Mouse (Mus musculus) hindbrain, postnatal 0 days (tissue): ENCODE measurements around the gene 4930535I16Rik. TPM values are rescaled to one million over a fixed set of nuclear protein-coding genes. Genes with fewer than 3 reads are reported as not detected.

Source experiments
- ATAC-seq: fragments of 200-750 bp; cut with Nextera tagmentation; 2 replicates; pipeline ENCODE4 v1.8.0; 2017; ENCODE audit warnings: mild to moderate bottlenecking, moderate TSS enrichment, moderate library complexity
- DNase-seq: peaks from one replicate; pipeline ENCODE4 v3.0.0-alpha.2; 2015; ENCODE audit warnings: low spot score
- H3K27ac ChIP-seq: fragments of 300-500 bp; sonication (generic); 2 replicates; pipeline ENCODE4 v1.5.1; 2014; ENCODE audit warnings: mild to moderate bottlenecking
- H3K27me3 ChIP-seq: fragments of 300-500 bp; sonication (generic); 2 replicates; pipeline ENCODE4 v1.6.1; 2014; ENCODE audit warnings: low read length, mixed read lengths; ENCODE audit not compliant: insufficient read depth
- H3K36me3 ChIP-seq: fragments of 300-500 bp; sonication (generic); 2 replicates; pipeline ENCODE4 v1.6.1; 2014; ENCODE audit warnings: low read length, mixed read lengths; ENCODE audit not compliant: insufficient read depth
- H3K4me1 ChIP-seq: fragments of 300-500 bp; sonication (generic); 2 replicates; pipeline ENCODE4 v1.6.1; 2014; ENCODE audit warnings: antibody characterized with exemption, low read length, mixed read lengths; ENCODE audit not compliant: insufficient read depth
- H3K4me2 ChIP-seq: fragments of 300-500 bp; sonication (generic); 2 replicates; pipeline ENCODE4 v1.6.1; 2014; ENCODE audit warnings: low read depth, mild to moderate bottlenecking, low read length, moderate library complexity, mixed read lengths
- H3K4me3 ChIP-seq: fragments of 300-500 bp; sonication (generic); 2 replicates; pipeline ENCODE4 v1.5.1; 2014; ENCODE audit warnings: low read length
- H3K9ac ChIP-seq: fragments of 300-500 bp; sonication (generic); replicated peaks from 2 replicates; pipeline ENCODE4 v1.6.1; 2014; ENCODE audit warnings: mild to moderate bottlenecking, low read length, moderate library complexity, mixed read lengths
- H3K9me3 ChIP-seq: fragments of 300-500 bp; sonication (generic); 2 replicates; pipeline ENCODE4 v1.6.1; 2016; ENCODE audit warnings: low read length, mixed read lengths
- CTCF ChIP-seq: IDR thresholded peaks from 2 replicates; pipeline ENCODE4 v1.5.1; 2016; ENCODE audit warnings: antibody characterized with exemption, control low read depth, low read depth
- WGBS: fragments of 180-500 bp; shearing (Covaris S2); extraction: QIAGEN DNeasy Blood & Tissue Kit; methylation state at CpG from one replicate; pipeline ENCODE4 v1.1.7; 2014; 5-methylcytosine and 5-hydroxymethylcytosine counted together
- polyA plus RNA-seq: library from polyadenylated mRNA; unstranded; fragments of >200 nt; fragmentation: Nextera tagmentation; extraction: Ambion mirVana; gene quantifications from 2 replicates; pipeline ENCODE4 v1.2.1, GENCODE M21; 2015
- total RNA-seq: library from RNA; depleted of rRNA; stranded (reverse); fragments of >200 nt; gene quantifications from 2 replicates; pipeline ENCODE4 v1.2.3, GENCODE M21; 2014

The 4930535I16Rik gene
- total and polyA plus RNA-seq, 2 experiments from 2014 or later: not detected

GRCm38 (mm10) chr4:123936059-123936458 is 18.2 kb upstream of the 4930535I16Rik start:
- ATAC-seq (no peak), DNase-seq (no peak)
- H3K27me3 ChIP-seq: no peaks in the 10 kb centered on the region
- H3K4me3 ChIP-seq: no peak overlapping the region
- H3K4me2 ChIP-seq: no peak overlapping the region
- no peak for TF ChIP-seq CTCF
- H3K4me1 ChIP-seq: no peaks in the 10 kb centered on the region
- no peak overlapping the region for H3K9ac ChIP-seq
- no peak overlapping the region for H3K27ac ChIP-seq
- no peaks in the 10 kb centered on the region for H3K9me3 ChIP-seq
- peaks cover 46% of the 10 kb centered on the region for H3K36me3 ChIP-seq
- WGBS: 94% methylated on average over 7 of the region's 7 CpGs

- H3K27me3 ChIP-seq: no peaks in the 10 kb centered on the region
- peaks cover 52% of the 10 kb centered on the region for H3K36me3 ChIP-seq
- TF ChIP-seq CTCF: no peak
- H3K9ac ChIP-seq: no peak overlapping the region
- DNase-seq (no peak), ATAC-seq (no peak)
- H3K27ac ChIP-seq: no peak overlapping the region
- 85% methylated on average over 4 of the region's 4 CpGs for WGBS
- no peaks in the 10 kb centered on the region for H3K9me3 ChIP-seq
- no peak overlapping the region for H3K4me3 ChIP-seq
- no peaks in the 10 kb centered on the region for H3K4me1 ChIP-seq
- H3K4me2 ChIP-seq: no peak overlapping the region
Observed at GRCm38 (mm10) chr4:123934306-123934705, 16.5 kb upstream of the 4930535I16Rik start.

- DNase-seq (no peak), ATAC-seq (no peak)
- Histone ChIP-seq H3K36me3 (peaks cover 58% of the 10 kb centered on the region), H3K9ac (no peak overlapping the region), H3K4me3 (no peak overlapping the region), H3K27me3 (no peaks in the 10 kb centered on the region), H3K27ac (no peak overlapping the region), H3K4me2 (no peak overlapping the region), H3K4me1 (no peaks in the 10 kb centered on the region), H3K9me3 (no peaks in the 10 kb centered on the region)
- WGBS: 93% methylated on average over 4 of the region's 4 CpGs
- no peak for TF ChIP-seq CTCF
Observed at GRCm38 (mm10) chr4:123929994-123930393, 12.2 kb upstream of the 4930535I16Rik start.

GRCm38 (mm10) chr4:123927961-123928360 is 10.1 kb upstream of the 4930535I16Rik start:
- Histone ChIP-seq H3K4me3 (no peak overlapping the region), H3K4me1 (no peaks in the 10 kb centered on the region), H3K4me2 (no peak overlapping the region), H3K27me3 (no peaks in the 10 kb centered on the region), H3K9me3 (no peaks in the 10 kb centered on the region), H3K9ac (no peak overlapping the region), H3K27ac (no peak overlapping the region), H3K36me3 (peaks cover 67% of the 10 kb centered on the region)
- TF ChIP-seq CTCF: no peak
- ATAC-seq (no peak), DNase-seq (no peak)

GRCm38 (mm10) chr4:123921055-123921565 is 3.3 kb upstream of the 4930535I16Rik start:
- no peak overlapping the region for H3K27ac ChIP-seq
- H3K9ac ChIP-seq: no peak overlapping the region
- no peak for DNase-seq
- no peak overlapping the region for H3K4me3 ChIP-seq
- peaks cover 11% of the 10 kb centered on the region for H3K4me1 ChIP-seq
- H3K27me3 ChIP-seq: no peaks in the 10 kb centered on the region
- TF ChIP-seq CTCF: no peak
- peaks cover 30% of the 10 kb centered on the region for H3K36me3 ChIP-seq
- no peaks in the 10 kb centered on the region for H3K9me3 ChIP-seq
- no peak overlapping the region for H3K4me2 ChIP-seq
- 94% methylated on average over 4 of the region's 4 CpGs for WGBS
- no peak for ATAC-seq

- ATAC-seq (no peak), DNase-seq (no peak)
- H3K4me1 ChIP-seq: peaks cover 17% of the 10 kb centered on the region
- 0 out of 2 replicates have a peak overlapping the region, but pooled peaks have one; percentile 28 for H3K9ac ChIP-seq
- WGBS: 65% methylated on average over 2 of the region's 2 CpGs
- peak overlapping the region; percentile 86 for H3K4me2 ChIP-seq
- H3K27ac ChIP-seq: no peak overlapping the region
- peaks cover 14% of the 10 kb centered on the region; the same call in 1 of the 2 replicates for H3K36me3 ChIP-seq
- TF ChIP-seq CTCF: no peak
- H3K9me3 ChIP-seq: no peaks in the 10 kb centered on the region
- no peaks in the 10 kb centered on the region for H3K27me3 ChIP-seq
- H3K4me3 ChIP-seq: peak overlapping the region; percentile 97; the same call in 1 of the 2 replicates
Observed at GRCm38 (mm10) chr4:123918851-123919250, 1.0 kb upstream of the 4930535I16Rik start.

- Histone ChIP-seq H3K9me3 (no peaks in the 10 kb centered on the region), H3K9ac (peak within 1 kb of the TSS; percentile 85), H3K27me3 (no peaks in the 10 kb centered on the region), H3K27ac (peak within 1 kb of the TSS; percentile 91), H3K4me1 (peaks cover 17% of the 10 kb centered on the region), H3K4me2 (peak within 1 kb of the TSS; percentile 86), H3K4me3 (peak within 1 kb of the TSS; percentile 97), H3K36me3 (peaks cover 7% of the 10 kb centered on the region)
- ATAC-seq (peak; percentile 99), DNase-seq (peak; percentile 99)
- under 1% methylated on average over 48 of the region's 49 CpGs for WGBS
- TF ChIP-seq CTCF: no peak; the same call in 1 of the 2 replicates
Observed at GRCm38 (mm10) chr4:123916748-123917547, 874 bp downstream of the 4930535I16Rik start, which contains the start of gene Rragc. Gene Rragc (plus strand): TSS chr4:123917446.
